Mouse (Mus musculus) liver, embryonic 14.5 days (tissue): ENCODE data around the gene Olfr1080.

Source experiments
- CTCF ChIP-seq: IDR thresholded peaks from 2 replicates; pipeline ENCODE4 v1.5.1; 2016; ENCODE audit warnings: antibody characterized with exemption, low read depth, control low read depth
- EP300 ChIP-seq: IDR thresholded peaks from 2 replicates; pipeline ENCODE4 v1.6.1; 2016; ENCODE audit warnings: antibody characterized with exemption, low read depth

- TF ChIP-seq EP300 (no peak), CTCF (no peak)
These were observed 15.7 kb downstream of the Olfr1080 start, which contains the start of gene Olfr1079 for GRCm38 (mm10) chr2:86542380-86542779.
